In genomic region chr9:118488896-118489578, GRCm38 (mm10) we compare ENCODE assay signal across 8 mouse cellular contexts. TPM values are rescaled to one million over a fixed set of nuclear protein-coding genes. Genes with fewer than 3 reads are reported as not detected.
DNase-seq lines count a peak whose midpoint lies in the region; ATAC-seq and TF ChIP-seq lines count a peak whose summit lies in the region.

No protein-coding gene starts in this region.

- no peaks in the 10 kb centered on the region for H3K36me3 ChIP-seq in heart, embryonic 10.5 days
- H3K36me3 ChIP-seq in C2C12 (ENCODE audit: control insufficient read depth, insufficient read depth), result no peaks in the 10 kb centered on the region
- H3K36me3 ChIP-seq in forebrain, embryonic 12.5 days (replicated peaks), result no peaks in the 10 kb centered on the region
- H3K36me3 ChIP-seq in liver, embryonic 14.5 days (replicated peaks; ENCODE audit: control insufficient read depth, insufficient read depth, low read depth), result no peaks in the 10 kb centered on the region

- peak overlapping the region; percentile 45 for H3K4me2 ChIP-seq in forebrain, embryonic 12.5 days
- H3K4me2 ChIP-seq in liver, embryonic 14.5 days (ENCODE audit: low read depth), result peak overlapping the region; percentile 56

- peaks cover 53% of the 10 kb centered on the region for H3K27me3 ChIP-seq in heart, embryonic 10.5 days (ENCODE audit: insufficient read depth, poor library complexity, severe bottlenecking)
- H3K27me3 ChIP-seq in C2C12 (ENCODE audit: control insufficient read depth, insufficient read depth, insufficient read length), result no peaks in the 10 kb centered on the region
- H3K27me3 ChIP-seq in forebrain, embryonic 12.5 days, result peaks cover 77% of the 10 kb centered on the region
- H3K27me3 ChIP-seq in liver, embryonic 14.5 days (ENCODE audit: control insufficient read depth, insufficient read depth, low read length), result peaks cover 59% of the 10 kb centered on the region

- no peak overlapping the region for H3K27ac ChIP-seq in heart, embryonic 10.5 days
- no peak overlapping the region for H3K27ac ChIP-seq in forebrain, embryonic 12.5 days
- no peak overlapping the region for H3K27ac ChIP-seq in liver, embryonic 14.5 days

- no peaks in the 10 kb centered on the region for H3K79me2 ChIP-seq in C2C12 (ENCODE audit: control insufficient read depth, insufficient read depth)

- WGBS in heart, embryonic 10.5 days, result 0% methylated on average over 20 of the region's 20 CpGs
- 2% methylated on average over 20 of the region's 20 CpGs for WGBS in forebrain, embryonic 12.5 days
- WGBS in liver, embryonic 14.5 days (ENCODE audit: insufficient replicate concordance), result 4% methylated on average over 20 of the region's 20 CpGs

- peak; percentile 60 for ATAC-seq in forebrain, embryonic 12.5 days (ENCODE audit: low FRiP score)
- ATAC-seq in liver, embryonic 14.5 days (ENCODE audit: insufficient read depth), result peak; percentile 35; the same call in 1 of the 2 replicates

- no peaks in the 10 kb centered on the region for H3K9me3 ChIP-seq in heart, embryonic 10.5 days
- H3K9me3 ChIP-seq in forebrain, embryonic 12.5 days, result no peaks in the 10 kb centered on the region
- H3K9me3 ChIP-seq in liver, embryonic 14.5 days (ENCODE audit: control insufficient read depth, low read length), result no peaks in the 10 kb centered on the region

- no peak for TF ChIP-seq CTCF in C2C12 (IDR thresholded peaks at IDR 0.05; ENCODE audit: control insufficient read depth, insufficient read depth, insufficient read length)
- TF ChIP-seq CTCF in liver, embryonic 14.5 days (IDR thresholded peaks at IDR 0.05; ENCODE audit: low read depth), result no peak

- peak overlapping the region; percentile 32 for H3ac ChIP-seq in C2C12 (ENCODE audit: control insufficient read depth, insufficient read length, low read depth)

- H3K4me3 ChIP-seq in heart, embryonic 10.5 days, result peak overlapping the region; percentile 62
- no peak overlapping the region for H3K4me3 ChIP-seq in C2C12 (ENCODE audit: insufficient read depth, poor library complexity, severe bottlenecking)
- peak overlapping the region; percentile 26 for H3K4me3 ChIP-seq in forebrain, embryonic 12.5 days (replicated peaks)
- peak overlapping the region; percentile 8 to 9; a peak in 2 of 4 replicates for H3K4me3 ChIP-seq in liver, embryonic 14.5 days (ENCODE audit: insufficient read depth in 1 of 2, low read depth in 2 of 2, low read length in 2 of 2)

- TF ChIP-seq EP300 in liver, embryonic 14.5 days (IDR thresholded peaks at IDR 0.05; ENCODE audit: low read depth), result no peak

- H3K4me1 ChIP-seq in heart, embryonic 10.5 days, result peaks cover 12% of the 10 kb centered on the region; the same call in 1 of the 2 replicates
- peaks cover 30% of the 10 kb centered on the region for H3K4me1 ChIP-seq in forebrain, embryonic 12.5 days
- H3K4me1 ChIP-seq in liver, embryonic 14.5 days (replicated peaks; ENCODE audit: control insufficient read depth in 2 of 2, insufficient read depth in 2 of 2, low read length in 1 of 2), result no peaks in the 10 kb centered on the region

- H3K79me3 ChIP-seq in C2C12 (ENCODE audit: low read depth), result no peaks in the 10 kb centered on the region

- no peak for DNase-seq in heart, embryonic 10.5 days (ENCODE audit: low spot score)
- no peak for DNase-seq in heart, postnatal 10 days
- no peak for DNase-seq in liver, embryonic 14.5 days (ENCODE audit: low read depth in 3 of 3, low spot score in 3 of 3)
- DNase-seq in urinary bladder, postnatal 4 days (ENCODE audit: low spot score in 2 of 2), result no peak
- no peak for DNase-seq in right cerebral cortex, postnatal 14 days
- DNase-seq in lung, postnatal 4 days, result no peak

- intact Hi-C loops in heart, postnatal 10 days (cut with DNase I), result loop anchor here (1.0 to 5.0 kb wide), 3 partner anchors 337 to 436 kb away; partner anchors contain the start of gene Cmc1

- H3K9ac ChIP-seq in forebrain, embryonic 12.5 days, result no peak overlapping the region
- H3K9ac ChIP-seq in liver, embryonic 14.5 days (replicated peaks), result no peak overlapping the region

TF ChIP-seq in C2C12, 6 proteins besides CTCF, POLR2A, EP300 and RAD21:
- no peak for TF ChIP-seq MYOG (IDR thresholded peaks at IDR 0.05; ENCODE audit: control insufficient read depth, extremely low read depth, insufficient read length)
- TF ChIP-seq MAX (IDR thresholded peaks at IDR 0.05), result no peak
- TF ChIP-seq CEBPB (IDR thresholded peaks at IDR 0.05; ENCODE audit: low read depth), result no peak
- TF ChIP-seq FOSL1 (IDR thresholded peaks at IDR 0.05; ENCODE audit: insufficient read depth, low read length, poor library complexity, severe bottlenecking), result no peak
- no peak for TF ChIP-seq MYOD1 (IDR thresholded peaks at IDR 0.05; ENCODE audit: control insufficient read depth, insufficient read length, low read depth)
- no peak for TF ChIP-seq USF1 (IDR thresholded peaks at IDR 0.05; ENCODE audit: low read depth)

RNA-seq across cellular contexts. Expression of gene Eomes, which starts 11.0 kb away (rescaled TPM):
- 0.11 and 0.13 TPM in 2 replicates for polyA plus RNA-seq in heart, embryonic 10.5 days (2016; fragmentation: Nextera tagmentation; extraction: Ambion mirVana)
- total RNA-seq in heart, postnatal 10 days (2021), result not detected
- polyA plus RNA-seq in C2C12 (2012; fragmentation: generic; extraction: Trizol), result 0.15 TPM
- polyA plus RNA-seq in forebrain, embryonic 12.5 days (2016; fragmentation: Nextera tagmentation; extraction: Ambion mirVana), result 20.5 and 24.9 TPM in 2 replicates
- polyA plus RNA-seq in liver, embryonic 14.5 days (2012; rRNA removed), result 0.05 TPM in 1 of 2 replicates, not detected in the other
- 0.04 and 0.09 TPM in 2 replicates for polyA plus RNA-seq in liver, embryonic 14.5 days (2014; fragmentation: Nextera tagmentation; extraction: Ambion mirVana)

RNA-seq across cellular contexts. Expression of gene Golga4, which starts 17.0 kb away (rescaled TPM):
- 55.0 and 60.0 TPM in 2 replicates for polyA plus RNA-seq in heart, embryonic 10.5 days (2016; fragmentation: Nextera tagmentation; extraction: Ambion mirVana)
- total RNA-seq in heart, postnatal 10 days (2021), result 100 to 1,000 TPM; 171 to 176 TPM
- polyA plus RNA-seq in C2C12 (2012; fragmentation: generic; extraction: Trizol), result 9.9 TPM
- polyA plus RNA-seq in forebrain, embryonic 12.5 days (2016; fragmentation: Nextera tagmentation; extraction: Ambion mirVana), result 68.4 and 69.0 TPM in 2 replicates
- 6.9 and 13.2 TPM in 2 replicates for polyA plus RNA-seq in liver, embryonic 14.5 days (2012; rRNA removed)
- polyA plus RNA-seq in liver, embryonic 14.5 days (2014; fragmentation: Nextera tagmentation; extraction: Ambion mirVana), result 10.6 and 11.6 TPM in 2 replicates

Comparison
In these comparisons a context has a peak if more than half of its experiments do, and no peak if none do; other contexts are left out.
1. RNA of gene Eomes, which starts 11.0 kb away (polyA plus RNA-seq): 20.5 to 24.9 TPM in forebrain, embryonic 12.5 days; 0.15 TPM in C2C12 (single experiment), 0.11 to 0.13 TPM in heart, embryonic 10.5 days and 0.04 to 0.09 TPM in liver, embryonic 14.5 days; every median in the first group is over 10 times any median in the second.